Mouse (Mus musculus): ENCODE data around the gene Syt1. TPM values are rescaled to one million over a fixed set of nuclear protein-coding genes. Genes with fewer than 3 reads are reported as not detected.

The Syt1 gene
- 457 and 488 TPM in 2 replicates for polyA plus RNA-seq (2021; fragmentation: Nextera tagmentation)
- long read RNA-seq, experiment 1, full-length matches to known transcripts = 130 of 621 reads
- long read RNA-seq, experiment 1, partial matches to known transcripts = 109 of 621 reads
- long read RNA-seq, experiment 1, other reads (novel, unspliced or antisense) = 382 of 621 reads
- long read RNA-seq, experiment 2, full-length matches to known transcripts = 209 of 1,034 reads
- long read RNA-seq, experiment 2, partial matches to known transcripts = 354 of 1,034 reads
- long read RNA-seq, experiment 2, other reads (novel, unspliced or antisense) = 471 of 1,034 reads

DNA sequence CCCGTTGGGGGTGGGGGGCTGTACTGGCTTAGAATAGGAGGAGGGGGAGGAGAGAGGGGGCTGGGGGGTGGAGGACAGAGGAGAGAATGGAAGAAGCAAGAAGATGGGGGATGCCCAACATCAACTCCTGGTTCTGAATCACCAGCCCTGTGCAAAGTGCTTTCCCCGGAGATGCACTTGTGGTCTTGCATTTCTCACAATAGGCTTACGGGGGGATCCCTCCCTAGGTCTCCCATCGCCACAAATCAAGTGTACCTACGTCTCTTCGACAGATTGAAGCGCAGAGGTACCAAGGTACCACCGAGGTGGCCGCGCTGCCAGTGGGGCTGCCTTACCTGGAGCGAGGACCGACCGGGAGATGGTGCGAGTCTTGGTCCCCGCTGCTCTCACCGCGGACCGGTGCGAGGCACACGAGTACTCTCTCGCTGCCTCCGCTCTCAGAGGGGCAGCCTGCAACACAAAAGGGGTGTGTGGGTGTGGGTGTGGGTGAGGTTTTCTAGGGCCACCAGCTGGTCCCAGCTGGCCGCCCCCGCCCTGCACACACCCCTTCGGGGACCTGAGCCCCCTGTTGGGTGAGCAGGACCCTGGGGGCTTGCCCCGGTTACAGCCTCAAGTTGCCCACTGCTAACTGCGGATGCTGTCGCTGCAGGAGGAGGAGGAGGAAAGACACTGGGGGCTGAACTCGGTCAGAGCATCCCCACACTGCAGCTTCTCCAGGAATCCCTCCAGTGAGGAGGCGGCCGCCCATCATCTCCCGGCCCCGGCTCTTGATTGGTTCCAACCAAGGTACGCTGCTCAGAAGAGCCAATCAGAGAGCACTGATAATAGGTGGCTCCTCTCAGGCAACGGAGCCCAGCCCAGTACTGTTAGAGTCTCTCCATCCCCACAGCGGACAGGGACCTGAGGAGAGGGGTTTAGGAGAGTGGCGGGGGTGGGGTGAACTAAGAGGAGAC lies at the start of gene Syt1:
TSS of gene Syt1 (minus strand) at position 742 of the 953 bp plus-strand sequence.

DNA sequence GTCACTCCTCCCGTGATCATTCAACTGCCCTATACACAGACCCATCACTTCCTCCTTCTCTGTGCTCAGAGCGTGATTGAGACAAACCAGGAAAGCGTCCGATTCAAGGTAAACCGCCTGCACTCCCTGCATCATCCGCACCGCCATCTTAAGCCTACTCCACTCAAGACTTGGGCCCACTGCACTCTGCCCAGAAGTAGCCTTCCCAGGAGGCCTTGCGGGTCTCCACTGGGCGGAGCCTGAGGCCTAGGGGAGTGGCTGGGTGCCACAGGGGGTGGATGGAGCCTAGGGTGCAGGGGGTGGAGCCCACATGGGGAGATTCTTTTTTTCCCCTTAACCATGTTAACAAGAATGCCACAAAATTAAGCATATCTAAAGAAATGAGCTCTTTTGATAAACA lies 310.8 kb downstream of the Syt1 start, which contains the start of gene Gm5136:
TSS of gene Gm5136 (minus strand) at position 215 of the 400 bp plus-strand sequence.

